Mouse (Mus musculus): ENCODE measurements around the gene Serinc4.

GRCm38 (mm10) chr2:121425890-121426289, 30.7 kb downstream of the Serinc4 start:
- TF ChIP-seq CTCF (IDR thresholded peaks at IDR 0.05; ENCODE audit: low read depth), result no peak
- TF ChIP-seq EP300 (IDR thresholded peaks at IDR 0.05; ENCODE audit: low read depth), result no peak
